Mouse (Mus musculus) embryonic fibroblast, embryonic 13.5 days (primary cell): ENCODE measurements around the gene Mthfd1l. TPM values are rescaled to one million over a fixed set of nuclear protein-coding genes. Genes with fewer than 3 reads are reported as not detected.
"Not testable (repeated sequence)": the region's sequence is repeated elsewhere in the genome, so short reads cannot be mapped to it uniquely, and the experiment has no call there.

Experiments used
- H3K27ac ChIP-seq: 2 replicates; pipeline ENCODE4 v1.5.1; 2012; ENCODE audit warnings: low read length, control low read depth, inconsistent platforms; ENCODE audit not compliant: insufficient read depth
- H3K4me1 ChIP-seq: 2 replicates; pipeline ENCODE4 v1.6.1; 2011; ENCODE audit warnings: low read length; ENCODE audit not compliant: control insufficient read depth, insufficient read depth
- H3K4me3 ChIP-seq: 2 replicates; pipeline ENCODE4 v1.5.1; 2011; ENCODE audit warnings: mild to moderate bottlenecking, control low read depth, low read length; ENCODE audit not compliant: insufficient read depth
- CTCF ChIP-seq: IDR thresholded peaks from 2 replicates; pipeline ENCODE4 v1.5.1; 2011; ENCODE audit warnings: mild to moderate bottlenecking, control low read depth, low read length, moderate library complexity, borderline replicate concordance; ENCODE audit not compliant: insufficient read depth
- POLR2A ChIP-seq: IDR thresholded peaks from 2 replicates; pipeline ENCODE4 v1.6.1; 2011; ENCODE audit warnings: low read depth, mild to moderate bottlenecking, control low read depth, low read length, moderate library complexity
- polyA plus RNA-seq: library from polyadenylated mRNA; stranded (reverse); fragments of >200 nt; gene quantifications from 2 replicates; pipeline ENCODE4 v1.2.4, GENCODE M21; 2011; ENCODE audit warnings: low read depth; ENCODE audit not compliant: missing spikeins, insufficient read length

The Mthfd1l gene
- polyA plus RNA-seq, 1 experiment: 30.8 TPM

DNA sequence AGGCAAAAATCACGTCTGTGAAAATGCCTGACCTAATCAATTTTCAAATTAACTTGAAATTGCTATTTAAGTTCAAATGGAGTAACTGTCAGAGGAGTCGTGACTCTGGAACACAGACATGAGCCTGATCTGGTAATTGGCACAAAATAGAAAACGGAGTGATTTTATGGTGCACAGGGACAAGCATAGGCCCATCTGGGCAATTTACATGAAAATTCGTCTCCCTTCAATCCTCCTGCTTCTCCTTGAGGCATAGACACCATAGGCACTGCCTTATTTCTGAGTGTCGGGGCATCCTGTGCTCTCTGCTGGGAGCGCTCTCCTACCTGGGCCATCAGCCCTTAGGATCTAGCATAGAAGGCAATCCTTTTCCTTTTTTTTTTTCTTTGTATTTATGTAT is 216.5 kb downstream of the Mthfd1l start:
- Histone ChIP-seq H3K4me3 (no peak overlapping the region), H3K27ac (no peak overlapping the region), H3K4me1 (no peaks in the 10 kb centered on the region)
- TF ChIP-seq CTCF (no peak), POLR2A (no peak)

DNA sequence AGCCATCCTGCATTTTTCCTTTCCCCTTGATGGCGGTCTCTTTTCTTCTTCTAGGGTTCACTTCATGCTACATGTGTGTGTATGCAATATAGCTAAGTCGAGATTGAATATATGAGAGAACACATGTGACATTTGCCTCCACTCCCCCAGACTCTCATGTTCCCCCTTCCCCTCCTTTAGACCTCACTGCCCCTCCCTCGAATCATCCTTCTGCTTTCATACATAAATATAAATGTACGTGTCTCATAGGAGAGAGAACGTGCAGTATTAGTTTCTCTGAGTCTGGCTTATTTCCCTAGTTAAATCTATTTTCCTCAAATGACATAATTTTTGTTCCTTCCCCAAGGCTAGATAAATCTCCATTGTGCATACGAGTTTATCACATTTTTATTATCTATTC is 226.1 kb downstream of the Mthfd1l start:
- TF ChIP-seq POLR2A (no peak), CTCF (no peak)
- H3K27ac ChIP-seq: no peak overlapping the region

DNA sequence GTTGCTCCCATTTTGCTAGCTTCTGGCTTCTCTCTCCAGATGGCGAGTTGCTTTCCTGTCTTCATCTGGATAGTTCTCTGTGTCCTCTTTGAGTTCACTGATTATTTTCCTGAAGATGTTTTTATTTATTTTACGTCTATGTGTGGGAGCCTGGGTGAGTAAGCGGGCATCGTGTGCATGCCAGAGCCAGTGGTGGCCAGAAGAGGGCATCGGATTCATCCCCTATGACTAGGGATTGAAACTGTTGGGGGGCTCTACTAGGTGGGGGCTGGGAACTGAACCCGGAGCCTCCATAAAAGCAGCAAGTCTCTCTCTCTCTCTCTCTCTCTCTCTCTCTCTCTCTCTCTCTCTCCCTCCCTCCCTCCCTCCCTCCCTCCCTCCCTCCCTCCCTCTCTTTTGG is 227.0 kb downstream of the Mthfd1l start:
- no peak for TF ChIP-seq CTCF
- no peak for TF ChIP-seq POLR2A
- H3K4me1 ChIP-seq: no peaks in the 10 kb centered on the region
- no peak overlapping the region for H3K27ac ChIP-seq
- H3K4me3 ChIP-seq: no peak overlapping the region

More for the DNA sequence above, 226.1 kb downstream of the Mthfd1l start:
- Histone ChIP-seq H3K4me3 (no peak overlapping the region), H3K4me1 (no peaks in the 10 kb centered on the region)

DNA sequence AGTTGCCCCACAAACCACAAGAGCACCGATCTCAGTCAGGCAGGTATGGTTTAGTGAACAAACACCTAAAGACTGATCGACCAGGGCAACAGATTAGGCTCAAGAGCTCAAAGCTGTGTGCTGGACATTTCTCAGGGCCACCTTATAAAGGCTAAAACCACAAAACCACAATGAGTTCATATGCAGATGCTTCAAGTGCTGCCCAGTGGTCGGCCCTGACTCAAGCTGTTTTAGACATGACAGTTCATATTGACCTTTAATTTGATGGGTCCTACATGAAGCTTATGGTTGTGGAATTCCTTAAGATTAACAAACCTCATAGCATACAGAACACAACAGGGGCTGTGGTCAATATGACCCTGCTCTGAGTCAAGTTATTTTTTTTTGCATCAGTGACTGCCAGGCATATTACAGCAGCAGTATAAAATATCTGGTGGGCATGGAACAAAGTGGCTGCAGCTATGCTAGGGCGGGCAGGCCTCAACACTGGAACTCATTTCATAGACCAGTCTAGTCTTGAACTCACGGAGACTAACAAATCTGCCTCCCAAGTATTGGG is 227.7 kb downstream of the Mthfd1l start:
- H3K4me3 ChIP-seq: no peak overlapping the region
- TF ChIP-seq POLR2A: no peak
- no peak for TF ChIP-seq CTCF
- H3K4me1 ChIP-seq: no peaks in the 10 kb centered on the region
- no peak overlapping the region for H3K27ac ChIP-seq

DNA sequence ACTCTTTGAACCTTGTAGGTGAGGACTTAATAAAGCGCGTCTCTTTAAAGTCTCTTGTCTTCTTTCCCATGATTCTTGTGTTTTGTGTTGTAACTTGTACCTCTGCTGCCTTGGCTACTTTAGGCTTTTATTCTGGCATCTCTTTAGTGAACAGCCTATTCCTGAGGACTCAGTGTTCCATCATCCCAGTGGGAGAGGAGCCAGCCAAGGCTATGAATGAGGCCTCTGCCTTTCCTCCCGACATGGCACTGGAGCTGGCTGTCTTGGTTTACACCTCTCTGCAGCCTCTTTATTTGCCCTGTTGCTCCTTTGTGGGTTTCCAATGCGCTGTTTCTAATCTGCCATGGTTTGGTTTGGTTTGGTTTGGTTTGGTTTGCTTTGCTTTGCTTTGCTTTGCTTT is 228.2 kb downstream of the Mthfd1l start:
- no peak overlapping the region for H3K4me3 ChIP-seq
- H3K4me1 ChIP-seq: no peaks in the 10 kb centered on the region
- TF ChIP-seq CTCF (no peak), POLR2A (no peak)
- no peak overlapping the region for H3K27ac ChIP-seq

DNA sequence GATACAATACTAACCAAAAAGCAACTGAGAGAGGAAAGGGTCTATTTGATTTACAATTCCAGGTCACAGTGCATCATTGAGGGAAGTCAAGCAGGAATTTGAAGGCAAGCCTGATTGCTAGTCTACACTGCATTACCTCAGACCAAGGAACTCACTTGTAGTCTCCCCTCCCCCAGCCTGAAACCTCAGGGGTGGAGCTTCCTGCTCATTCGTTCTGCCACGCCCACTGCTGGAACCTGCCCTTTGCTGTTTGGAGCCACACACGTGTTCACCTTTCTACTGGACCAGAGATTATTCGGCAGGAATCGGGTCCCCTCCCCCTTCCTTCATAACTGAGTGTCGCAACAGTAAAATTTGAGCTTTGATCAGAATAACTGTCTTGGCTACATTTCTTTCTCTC is 230.7 kb downstream of the Mthfd1l start:
- not testable (repeated sequence) for H3K4me1 ChIP-seq, H3K27ac ChIP-seq

DNA sequence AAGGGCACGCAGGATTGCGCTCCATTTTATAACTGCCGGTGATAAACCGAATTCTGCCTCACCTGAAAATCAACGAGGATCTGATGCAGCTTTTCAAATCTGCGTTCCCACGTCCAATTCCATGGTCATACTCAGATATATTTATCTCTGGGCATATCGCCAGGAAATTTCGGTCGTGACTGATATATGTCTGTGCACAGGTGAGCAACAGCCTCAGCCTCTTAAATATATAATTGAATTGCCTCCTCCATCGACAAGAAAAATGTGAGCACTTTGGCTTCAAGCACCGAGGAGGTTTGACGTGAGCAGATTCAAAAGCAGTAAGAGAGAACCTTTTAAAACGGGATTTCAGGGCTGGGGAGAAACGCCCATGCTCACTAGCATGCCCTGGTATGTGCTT is 236.1 kb downstream of the Mthfd1l start:
- TF ChIP-seq CTCF (no peak), POLR2A (no peak)
- no peak overlapping the region for H3K4me3 ChIP-seq
- no peak overlapping the region for H3K27ac ChIP-seq
- no peaks in the 10 kb centered on the region for H3K4me1 ChIP-seq

More for the DNA sequence above, 230.7 kb downstream of the Mthfd1l start:
- H3K4me3 ChIP-seq: not testable (repeated sequence)

DNA sequence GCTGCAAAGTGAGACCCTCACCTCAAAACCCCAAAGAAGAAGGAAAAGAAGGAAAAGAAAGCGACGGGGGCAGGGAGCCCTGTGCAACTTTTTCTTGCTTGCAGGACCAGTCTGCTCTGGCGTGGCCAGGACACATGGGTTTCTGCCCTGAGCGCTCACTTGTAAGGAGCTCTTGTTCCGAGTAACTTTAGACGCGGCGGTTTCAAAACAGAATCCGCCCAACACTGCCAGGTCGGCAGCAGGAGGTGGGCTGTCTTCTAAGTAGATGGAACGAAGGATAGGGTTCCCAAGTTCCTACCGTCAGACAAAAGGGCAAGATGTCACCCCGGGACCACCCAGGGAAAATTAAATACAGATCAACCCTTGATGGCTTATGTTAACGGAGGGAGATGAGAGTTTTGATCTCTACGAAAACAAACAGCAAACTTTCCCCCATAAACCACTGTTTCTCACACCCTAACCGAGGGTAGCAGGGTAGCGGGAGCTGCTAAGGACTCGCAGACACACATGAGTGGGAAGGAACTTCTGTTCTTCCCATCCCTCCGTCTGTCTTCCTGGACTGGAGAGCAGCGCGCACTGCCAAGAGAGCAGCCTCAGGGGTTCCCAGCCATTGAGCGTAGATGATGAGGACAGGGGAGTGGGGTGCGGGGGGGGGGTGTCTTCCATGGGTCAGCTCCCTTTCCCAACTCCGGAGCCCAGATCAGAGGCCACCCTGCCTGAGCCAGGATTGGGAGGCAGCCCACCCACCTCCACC is 237.6 kb downstream of the Mthfd1l start:
- no peak overlapping the region for H3K27ac ChIP-seq
- H3K4me3 ChIP-seq: no peak overlapping the region
- H3K4me1 ChIP-seq: no peaks in the 10 kb centered on the region
- TF ChIP-seq POLR2A: no peak
- no peak for TF ChIP-seq CTCF

DNA sequence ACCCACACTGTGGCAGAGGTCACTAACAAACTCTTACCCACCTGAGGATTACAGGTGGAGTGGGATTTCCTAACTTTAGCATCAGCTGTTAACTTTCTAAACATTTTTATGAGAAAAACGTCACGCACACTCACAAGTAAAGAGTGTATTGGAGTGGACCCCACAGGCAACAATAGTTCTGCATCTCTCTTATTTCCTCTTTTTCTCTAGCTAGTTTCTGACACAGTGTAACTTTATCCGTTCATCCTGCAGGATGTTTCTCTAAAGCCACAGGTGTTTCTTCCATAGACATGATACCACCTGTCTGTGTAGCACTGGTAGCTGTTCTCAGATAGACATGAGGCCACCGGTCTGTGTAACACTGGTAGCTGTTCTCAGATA is 238.1 kb downstream of the Mthfd1l start:
- H3K4me1 ChIP-seq: no peaks in the 10 kb centered on the region
- H3K27ac ChIP-seq: no peak overlapping the region
- H3K4me3 ChIP-seq: no peak overlapping the region
- no peak for TF ChIP-seq CTCF
- no peak for TF ChIP-seq POLR2A

Other genes starting within 250 kb of the Mthfd1l start
- 4.5 and 8.7 TPM in 2 replicates for gene Plekhg1, start 232.8 kb upstream of the Mthfd1l start, polyA plus RNA-seq